Mouse (Mus musculus) stomach, postnatal 0 days (tissue): Measurements from ENCODE around the gene Cacna1a.

Experiments used
- CTCF ChIP-seq: IDR thresholded peaks from 2 replicates; pipeline ENCODE4 v1.5.1; 2016; ENCODE audit warnings: antibody characterized with exemption, low read depth, mild to moderate bottlenecking, moderate library complexity
- EP300 ChIP-seq: optimal IDR thresholded peaks from 2 replicates; pipeline ENCODE3; 2016; ENCODE audit warnings: antibody characterized with exemption

DNA sequence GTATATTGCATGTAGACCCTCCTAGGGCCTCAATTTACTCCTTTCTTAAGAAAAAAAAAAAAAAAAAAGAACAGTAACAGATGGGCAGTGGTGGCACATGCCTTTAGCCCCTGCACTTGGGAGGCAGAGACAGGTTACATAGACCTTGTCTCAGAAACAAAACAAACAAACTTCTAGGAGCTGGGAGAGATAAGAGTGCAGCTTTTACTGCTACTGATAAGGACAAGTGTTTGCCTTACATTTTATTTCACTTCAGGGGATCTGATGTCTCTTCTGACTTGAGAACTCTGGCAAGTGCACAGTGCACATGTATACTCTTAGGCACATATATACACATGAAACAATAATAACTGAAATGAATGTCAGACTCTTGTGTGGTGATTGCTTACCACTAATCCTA, 269.0 kb downstream of the Cacna1a start:
- TF ChIP-seq CTCF (no peak), EP300 (no peak)
